Mouse (Mus musculus): Measurements from ENCODE around the gene Csk.

Csk gene

DNA sequence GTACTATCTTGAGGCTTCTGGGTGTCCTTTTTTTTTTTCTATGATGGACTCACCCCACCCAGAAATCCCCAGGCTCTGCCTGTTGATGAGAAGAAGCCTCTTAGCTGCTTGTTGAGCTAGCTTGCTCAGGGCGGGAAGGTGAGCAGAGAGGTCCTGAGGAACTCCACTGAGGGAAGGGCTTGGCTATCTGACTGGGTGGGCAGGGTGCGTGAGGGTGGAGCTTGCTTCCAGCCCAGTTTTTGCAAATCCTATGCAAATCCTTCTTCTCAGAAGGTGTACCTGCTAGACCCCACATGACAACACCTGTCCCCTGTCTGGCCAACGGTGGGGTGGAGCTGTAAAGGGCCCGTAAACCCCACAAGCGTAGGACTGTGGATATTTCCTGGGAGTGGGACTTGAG is at the start of gene Csk:
Gene Csk, minus strand, starts transcription at position 349 of the 400 bp plus-strand sequence.
- in situ Hi-C loops (cut with MboI, MseI), result loop anchor here in 1 of 2 experiments (5.0 kb wide), 1 partner anchor 101 kb away; the partner anchor contains the start of gene Mpi

- in situ Hi-C loops (cut with MboI, MseI), result loop anchor here in 1 of 2 experiments (10.0 kb wide), 1 partner anchor 384 kb away; no protein-coding TSS in a partner anchor
These were observed 45.2 kb upstream of the Csk start for GRCm38 (mm10) chr9:57698466-57699150.

DNA sequence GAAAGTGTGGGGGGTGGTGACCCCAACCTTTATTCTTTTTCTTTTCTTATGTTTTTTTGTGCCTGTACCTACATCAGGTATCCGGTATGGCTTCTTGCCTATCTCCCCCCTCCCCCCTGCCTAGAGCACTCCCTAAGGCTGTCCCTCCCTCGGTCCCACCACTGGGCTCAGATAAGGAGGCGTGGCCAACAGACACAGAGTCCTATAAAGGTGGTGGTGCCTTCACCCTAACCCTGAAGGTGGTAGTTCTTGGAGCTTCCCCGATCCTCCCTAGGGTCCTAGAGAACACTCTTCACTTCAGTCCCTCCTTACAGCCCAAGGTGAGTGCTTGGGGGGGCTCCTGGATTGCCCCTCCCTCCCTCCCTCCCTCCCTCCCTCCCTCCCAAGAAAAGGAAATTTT is 43.9 kb upstream of the Csk start:
- in situ Hi-C loops (cut with MboI, MseI), result loop anchor here in 1 of 2 experiments (10.0 kb wide), 1 partner anchor 383 kb away; no protein-coding TSS in a partner anchor

DNA sequence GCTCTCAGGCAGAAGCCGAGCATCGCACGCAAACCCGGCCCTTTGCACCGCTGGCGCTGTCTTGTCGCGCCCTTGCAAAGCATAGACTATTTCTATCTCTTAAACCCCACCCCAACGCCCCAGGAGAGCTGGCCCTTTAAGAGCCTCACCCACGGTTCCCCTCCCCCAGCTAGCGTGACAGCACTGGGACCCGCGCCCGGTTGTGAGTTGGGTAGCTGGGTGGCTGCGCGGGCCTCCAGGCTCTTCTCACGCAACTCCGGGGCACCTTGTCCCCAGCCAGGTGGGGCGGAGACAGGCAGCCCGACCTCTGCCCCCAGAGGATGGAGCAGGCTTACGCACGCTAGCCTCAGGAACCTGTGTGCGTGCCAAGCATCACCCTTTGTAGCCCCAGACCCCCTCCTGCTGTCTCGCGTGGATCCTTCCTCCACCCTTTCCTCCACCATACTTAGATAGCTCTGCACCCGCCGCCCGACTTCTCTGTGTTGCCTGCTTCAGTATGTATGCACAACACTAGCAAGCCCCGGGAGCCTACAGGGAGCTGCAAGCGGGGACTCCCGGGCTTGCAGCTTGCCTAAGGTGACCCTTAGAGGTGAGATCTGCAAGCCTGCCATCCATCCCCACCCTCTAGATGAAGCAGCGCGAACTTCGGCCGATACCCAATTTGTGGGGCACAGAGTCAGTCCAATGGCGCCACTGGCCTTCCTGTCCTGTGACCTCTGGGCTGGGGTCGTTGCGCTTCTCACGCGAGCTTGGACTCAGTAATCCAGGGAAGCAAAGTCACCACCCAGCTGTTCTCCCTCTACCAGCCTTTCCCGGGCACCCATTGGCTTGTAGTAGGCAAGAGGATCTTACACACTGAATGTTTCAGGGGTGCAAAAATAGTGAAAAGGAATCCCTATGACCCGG is 43.2 kb upstream of the Csk start:
- in situ Hi-C loops (cut with MboI, MseI), result loop anchor here in 1 of 2 experiments (10.0 kb wide), 1 partner anchor 382 kb away; no protein-coding TSS in a partner anchor

GRCm38 (mm10) chr9:57694108-57694507 is 40.7 kb upstream of the Csk start:
- in situ Hi-C loops (cut with MboI, MseI), result loop anchor here in 1 of 2 experiments (10.0 kb wide), 1 partner anchor 379 kb away; no protein-coding TSS in a partner anchor

GRCm38 (mm10) chr9:57688606-57689005 is 35.2 kb upstream of the Csk start:
- in situ Hi-C loops (cut with MboI, MseI), result no loop called here

GRCm38 (mm10) chr9:57688158-57688557 is 34.7 kb upstream of the Csk start:
- in situ Hi-C loops (cut with MboI, MseI), result no loop called here

DNA sequence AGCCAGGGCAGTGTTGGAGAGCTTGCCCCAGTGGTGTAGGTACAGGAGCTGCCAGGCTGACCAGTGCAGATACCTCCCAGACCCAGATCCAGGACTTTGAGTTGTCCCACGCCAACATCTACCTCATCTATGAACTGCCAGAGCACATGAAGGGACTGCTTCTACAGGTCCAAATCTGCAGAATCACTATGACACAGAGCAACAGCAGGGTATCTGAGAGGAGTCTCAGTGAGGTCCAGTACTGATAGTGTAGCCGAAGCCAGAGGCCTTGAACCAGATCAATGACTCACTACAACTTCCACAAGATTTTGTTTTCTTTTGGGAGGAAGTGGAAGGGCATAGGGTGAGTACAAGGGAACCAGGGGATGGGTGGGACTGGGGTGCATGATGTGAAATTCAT is 34.3 kb upstream of the Csk start, which contains the start of gene Cyp1a1:
Gene Cyp1a1, plus strand, starts transcription at position 178 of the 400 bp plus-strand sequence.
- in situ Hi-C loops (cut with MboI, MseI), result no loop called here

DNA sequence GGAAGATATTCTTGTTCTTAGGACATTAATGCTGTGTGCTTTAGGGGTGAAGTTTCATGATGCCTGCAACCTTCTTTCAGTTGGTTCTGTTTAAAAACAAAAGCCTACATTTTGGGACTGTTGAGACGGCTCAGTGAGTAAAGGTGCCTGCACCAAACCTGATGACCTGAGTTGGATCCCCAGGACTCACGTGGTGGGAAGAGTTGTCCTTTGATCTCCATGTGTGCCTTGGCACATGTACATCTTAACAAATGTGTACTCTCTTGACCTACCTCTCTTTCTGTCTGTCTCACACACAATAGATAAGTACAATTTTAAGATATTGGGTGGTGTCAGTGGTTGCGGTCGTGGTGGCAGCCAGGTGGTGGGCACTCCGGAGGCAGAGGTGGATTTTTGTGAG is 32.6 kb upstream of the Csk start:
- in situ Hi-C loops (cut with MboI, MseI), result no loop called here

DNA sequence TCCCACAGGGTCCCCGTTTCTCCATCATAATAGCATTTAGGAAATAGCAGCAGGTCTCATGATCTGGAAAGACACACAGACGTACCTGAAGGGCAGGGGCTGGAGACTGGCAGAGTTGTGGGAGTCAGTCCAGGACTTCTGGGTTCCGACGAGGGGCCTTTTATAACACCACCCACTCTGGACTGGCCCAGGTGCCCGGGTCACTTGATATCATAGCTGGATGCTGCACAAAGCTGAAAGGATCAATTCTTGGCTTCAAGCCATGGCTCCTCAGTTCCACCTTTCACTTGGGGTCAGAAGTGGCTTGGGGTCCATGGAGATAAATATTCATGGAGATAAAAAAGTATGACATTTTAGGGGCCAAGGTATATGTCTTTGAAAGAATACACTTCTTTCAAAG is 30.1 kb upstream of the Csk start, which contains the start of gene Cyp1a2:
Gene Cyp1a2, minus strand, starts transcription at position 184 of the 400 bp plus-strand sequence.
- in situ Hi-C loops (cut with MboI, MseI), result no loop called here

- in situ Hi-C loops (cut with MboI, MseI), result no loop called here
These were observed 28.0 kb upstream of the Csk start for GRCm38 (mm10) chr9:57681411-57681810.

GRCm38 (mm10) chr9:57671500-57671899 is 18.1 kb upstream of the Csk start:
- in situ Hi-C loops (cut with MboI, MseI), result loop anchor here in 1 of 2 experiments (10.0 kb wide), 1 partner anchor 427 kb away; no protein-coding TSS in a partner anchor

DNA sequence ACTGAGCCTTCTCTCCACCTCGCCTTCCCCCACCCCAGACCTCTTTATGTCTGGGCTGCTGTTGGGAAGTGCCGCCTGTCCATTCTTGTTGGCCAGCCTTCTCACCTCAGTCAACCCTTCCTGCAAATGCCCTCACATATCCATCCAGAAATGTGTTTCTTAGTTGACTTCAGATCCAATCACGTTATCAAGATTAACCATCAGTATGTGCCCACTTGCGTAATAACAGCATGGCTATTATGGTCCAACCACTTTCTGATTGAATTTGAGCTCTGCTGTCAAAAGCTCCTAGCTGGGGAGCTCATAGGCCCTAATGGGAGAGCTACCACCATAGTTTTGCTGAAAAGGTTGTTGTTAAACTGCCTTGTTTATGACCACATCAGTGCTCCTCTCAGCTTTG is 17.6 kb upstream of the Csk start:
- in situ Hi-C loops (cut with MboI, MseI), result loop anchor here in 1 of 2 experiments (10.0 kb wide), 1 partner anchor 426 kb away; no protein-coding TSS in a partner anchor

DNA sequence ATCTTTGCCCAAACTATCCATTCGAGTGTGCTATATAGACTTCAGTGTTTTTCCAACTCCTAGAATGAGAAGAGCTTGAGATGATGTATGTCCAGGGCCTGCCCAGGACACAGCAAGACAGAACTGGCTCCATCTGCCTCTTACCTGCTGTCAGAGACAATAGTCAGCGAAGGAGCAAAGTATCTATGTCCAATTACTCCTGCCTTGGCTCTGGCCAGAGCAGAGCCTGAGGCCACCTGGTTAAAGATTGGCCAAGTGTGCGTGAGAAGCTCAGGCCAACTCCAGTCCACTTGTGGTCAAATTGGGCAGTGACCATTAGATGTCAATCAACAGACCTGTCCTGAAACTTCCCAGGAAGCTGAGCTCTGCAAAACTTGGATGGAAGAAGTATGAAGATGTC is 16.1 kb upstream of the Csk start:
- in situ Hi-C loops (cut with MboI, MseI), result no loop called here

GRCm38 (mm10) chr9:57668277-57668676 is 14.8 kb upstream of the Csk start:
- in situ Hi-C loops (cut with MboI, MseI), result no loop called here

DNA sequence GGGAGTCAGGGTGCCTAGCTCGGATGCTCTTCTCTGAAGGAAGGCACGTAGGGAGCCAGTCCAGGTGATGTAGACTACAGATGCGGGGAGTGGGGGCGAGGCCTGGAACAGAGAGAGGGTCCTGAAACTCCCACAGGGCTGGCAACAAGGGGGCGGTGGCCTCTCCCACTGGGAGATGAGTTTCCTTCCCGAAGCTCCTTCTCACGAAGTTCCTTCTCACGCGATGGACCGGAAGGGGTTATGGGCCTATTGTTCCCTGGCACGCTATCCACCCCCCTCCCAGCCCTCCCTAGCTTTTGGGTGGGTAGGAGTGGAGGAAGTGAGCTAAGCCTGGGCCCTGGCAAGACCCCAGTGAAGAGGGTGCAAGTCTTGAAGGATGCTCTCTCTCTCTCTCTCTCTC is 14.4 kb upstream of the Csk start:
- in situ Hi-C loops (cut with MboI, MseI), result no loop called here

- in situ Hi-C loops (cut with MboI, MseI), result no loop called here
These were observed 13.7 kb upstream of the Csk start for GRCm38 (mm10) chr9:57667136-57667535.

DNA sequence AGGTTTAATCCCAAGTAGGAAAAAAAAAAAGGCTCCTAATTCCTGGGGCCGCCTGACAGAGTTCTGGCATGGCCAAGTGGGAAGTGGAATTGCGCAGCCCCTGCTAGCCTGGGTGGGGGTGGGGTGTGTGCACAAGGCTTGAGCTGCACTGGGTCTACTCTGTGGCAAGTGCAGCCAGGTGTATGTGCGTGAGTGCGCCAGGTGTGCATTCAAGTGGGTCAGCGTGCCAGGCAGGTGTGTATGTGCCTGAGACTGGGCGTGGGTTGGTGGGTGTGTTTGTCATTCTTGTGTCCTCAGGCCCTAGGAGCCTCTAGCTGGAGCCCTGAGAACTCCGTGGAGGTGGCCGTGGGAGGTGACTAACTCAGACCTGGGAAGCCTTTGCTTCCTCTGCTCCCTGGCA is 13.1 kb upstream of the Csk start:
- in situ Hi-C loops (cut with MboI, MseI), result no loop called here

DNA sequence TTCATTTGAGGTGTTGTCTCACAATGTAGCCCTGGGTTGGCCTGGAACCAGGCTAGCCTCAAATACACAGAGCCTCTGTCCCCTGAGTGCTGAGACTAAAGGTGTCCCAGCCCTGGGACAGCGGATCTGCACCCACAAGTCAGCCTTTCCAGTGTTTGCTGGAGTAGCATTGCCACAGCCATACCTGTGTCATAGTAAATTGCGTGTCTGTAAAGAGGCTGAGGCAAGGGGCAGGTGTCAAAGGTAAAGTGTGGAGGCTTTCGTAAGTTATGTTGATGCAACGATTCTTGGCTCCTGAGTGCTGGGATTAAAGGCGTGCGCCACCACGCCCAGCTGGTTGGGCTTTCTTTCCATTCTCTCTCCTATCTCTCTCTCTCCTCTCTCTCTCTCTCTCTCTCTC is 11.2 kb upstream of the Csk start:
- in situ Hi-C loops (cut with MboI, MseI), result loop anchor here in 1 of 2 experiments (5.0 kb wide), 1 partner anchor 88 kb away; no protein-coding TSS in a partner anchor

GRCm38 (mm10) chr9:57661552-57661951 is 8.1 kb upstream of the Csk start:
- in situ Hi-C loops (cut with MboI, MseI), result loop anchor here in 1 of 2 experiments (5.0 kb wide), 1 partner anchor 91 kb away; no protein-coding TSS in a partner anchor

- in situ Hi-C loops (cut with MboI, MseI), result loop anchor here in 1 of 2 experiments (5.0 kb wide), 1 partner anchor 92 kb away; no protein-coding TSS in a partner anchor
These were observed 7.1 kb upstream of the Csk start for GRCm38 (mm10) chr9:57660501-57660900.

DNA sequence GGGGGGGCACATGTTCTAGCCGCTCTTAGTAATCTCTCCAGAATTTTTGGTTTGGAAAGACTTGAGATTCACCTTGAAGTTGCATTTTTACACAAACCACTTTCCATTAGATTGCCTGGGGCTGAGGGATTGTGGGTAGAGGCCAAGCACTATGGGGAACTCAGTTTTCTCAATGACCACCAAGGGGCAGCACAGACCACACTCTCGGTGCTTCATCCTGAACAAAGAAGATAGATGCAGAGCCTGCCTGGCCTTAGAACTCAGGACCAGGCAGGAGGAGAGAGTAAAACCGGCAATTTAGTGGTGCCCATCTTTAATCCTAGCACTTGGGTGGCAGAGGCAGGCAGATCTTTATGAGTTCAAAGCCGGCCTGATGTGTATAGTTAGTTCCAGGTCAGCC is 6.3 kb upstream of the Csk start:
- in situ Hi-C loops (cut with MboI, MseI), result loop anchor here (5.0 kb wide), 2 partner anchors 42 to 93 kb away; no protein-coding TSS in a partner anchor

All from T-helper 17 cell (primary cell).